9 mouse cellular contexts compared by ENCODE assay signal in genomic region chr4:132545851-132546250, GRCm38 (mm10). TPM values are rescaled to one million over a fixed set of nuclear protein-coding genes. Genes with fewer than 3 reads are reported as not detected.
DNase-seq lines count a peak whose midpoint lies in the region; ATAC-seq and TF ChIP-seq lines count a peak whose summit lies in the region.
"Had no signal": no experiment of that assay in that cellular context is flagged by ENCODE, and none has a peak within 500 bp of the region (broad histone marks: within the 10 kb centered on the region; RNA-seq: fewer than 3 reads in every experiment).

No protein-coding gene starts in this region.

- no peak overlapping the region for H3K4me2 ChIP-seq in liver, embryonic 15.5 days
- H3K4me2 ChIP-seq: hindbrain, embryonic 15.5 days; stomach, embryonic 15.5 days had no signal

- no peaks in the 10 kb centered on the region for H3K9me3 ChIP-seq in liver, embryonic 15.5 days (replicated peaks)
- H3K9me3 ChIP-seq: hindbrain, embryonic 15.5 days; stomach, embryonic 15.5 days had no signal

- no peak overlapping the region for H3K4me3 ChIP-seq in gastrocnemius, adult 2 months
- no peak overlapping the region for H3K4me3 ChIP-seq in liver, embryonic 15.5 days (replicated peaks)
- H3K4me3 ChIP-seq: hindbrain, embryonic 15.5 days; stomach, embryonic 15.5 days had no signal

- WGBS in liver, embryonic 15.5 days (ENCODE audit: insufficient replicate concordance) = 34% methylated on average over 8 of the region's 8 CpGs

- peak; percentile 66; the same call in 1 of the 2 replicates for ATAC-seq in liver, embryonic 15.5 days (ENCODE audit: insufficient read depth)

- no peak overlapping the region for H3K9ac ChIP-seq in liver, embryonic 15.5 days
- H3K9ac ChIP-seq: hindbrain, embryonic 15.5 days; stomach, embryonic 15.5 days had no signal

- peak; percentile 74 for DNase-seq in A20 (ENCODE audit: low read depth, low spot score)
- peak; percentile 32 to 59 for DNase-seq in CD8-positive naive resting alpha-beta T cell, adult 2 months (ENCODE audit: low read depth in 2 of 2, low spot score in 2 of 2)
- DNase-seq in c-Kit-positive CD71-negative TER-119-negative erythroid progenitor cells, embryonic 14.5 days (ENCODE audit: low read depth) = peak; percentile 73
- peak; percentile 69 for DNase-seq in gastrocnemius, adult 2 months
- peak; percentile 67 to 82 for DNase-seq in kidney, adult 8-10 months
- peak; percentile 63 to 69 for DNase-seq in right cerebral cortex, postnatal 10 days (ENCODE audit: low spot score in 2 of 2)

- H3K36me3 ChIP-seq in liver, embryonic 15.5 days (replicated peaks) = peaks cover 99% of the 10 kb centered on the region

- peaks cover 3% of the 10 kb centered on the region; the same call in 1 of the 2 replicates for H3K4me1 ChIP-seq in liver, embryonic 15.5 days (replicated peaks)
- H3K4me1 ChIP-seq: hindbrain, embryonic 15.5 days; stomach, embryonic 15.5 days had no signal

- no peaks in the 10 kb centered on the region for H3K27me3 ChIP-seq in liver, embryonic 15.5 days
- H3K27me3 ChIP-seq: hindbrain, embryonic 15.5 days; stomach, embryonic 15.5 days had no signal

- no peak overlapping the region for H3K27ac ChIP-seq in gastrocnemius, adult 2 months
- no peak overlapping the region for H3K27ac ChIP-seq in liver, embryonic 15.5 days (replicated peaks)
- H3K27ac ChIP-seq: hindbrain, embryonic 15.5 days; stomach, embryonic 15.5 days had no signal

- intact Hi-C loops in gastrocnemius, adult 2 months (cut with DNase I) = loop anchor here (1.0 to 10.0 kb wide), 3 partner anchors 90 to 379 kb away; partner anchors contain the start of gene Fam76a

- TF ChIP-seq CTCF in gastrocnemius, adult 2 months (IDR thresholded peaks at IDR 0.05) = peak; percentile 87

RNA-seq across cellular contexts. Expression of gene Dnajc8, which starts 10.5 kb away (rescaled TPM):
- 10 to 100 TPM; 47.2 to 59.3 TPM for total RNA-seq in gastrocnemius, adult 2 months (2021)
- 68.8 and 84.7 TPM in 2 replicates for polyA plus RNA-seq in liver, embryonic 15.5 days (2015; fragmentation: Nextera tagmentation; extraction: Ambion mirVana)

RNA-seq across cellular contexts. Expression of gene Atpif1, which starts 12.4 kb away (rescaled TPM):
- total RNA-seq in gastrocnemius, adult 2 months (2021) = 10 to 100 TPM; 41.0 to 60.0 TPM
- 991 and 1,178 TPM in 2 replicates for polyA plus RNA-seq in liver, embryonic 15.5 days (2015; fragmentation: Nextera tagmentation; extraction: Ambion mirVana)

RNA-seq across cellular contexts. Expression of gene Ptafr, which starts 18.0 kb away (rescaled TPM):
- total RNA-seq in gastrocnemius, adult 2 months (2021) = under 1 TPM; 0.56 to 0.98 TPM
- 1.1 and 1.2 TPM in 2 replicates for polyA plus RNA-seq in liver, embryonic 15.5 days (2015; fragmentation: Nextera tagmentation; extraction: Ambion mirVana)

RNA-seq across cellular contexts. Expression of gene Sesn2, which starts 35.5 kb away (rescaled TPM):
- 1 to 10 TPM; 1.5 to 2.1 TPM for total RNA-seq in gastrocnemius, adult 2 months (2021)
- polyA plus RNA-seq in liver, embryonic 15.5 days (2015; fragmentation: Nextera tagmentation; extraction: Ambion mirVana) = 7.4 and 7.8 TPM in 2 replicates
